Mouse (Mus musculus): Measurements from ENCODE around the gene Rsl24d1.

DNA sequence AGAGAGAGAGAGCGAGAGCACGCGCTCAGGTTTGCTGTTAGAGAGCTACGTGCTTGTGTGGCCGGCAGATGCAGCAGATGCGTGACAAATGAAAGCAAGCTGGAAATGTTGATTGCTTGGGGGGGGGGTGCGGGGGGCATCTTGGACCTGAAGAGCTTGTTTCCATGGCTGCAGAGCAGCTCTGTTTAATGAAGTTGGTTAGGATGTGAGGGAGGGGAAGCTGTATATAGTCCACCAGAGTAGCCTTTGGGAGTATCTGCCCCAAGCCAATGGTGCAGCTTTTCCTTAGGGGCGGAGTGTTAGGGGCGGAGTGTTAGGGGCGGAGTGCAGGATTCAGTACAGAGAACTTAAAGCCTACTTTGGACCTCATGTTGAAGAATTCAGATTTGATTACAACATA is 46.1 kb upstream of the Rsl24d1 start:
- TF ChIP-seq CTCF (conservative IDR thresholded peaks at IDR 0.05; ENCODE audit: low read length): no peak
- TF ChIP-seq NANOG (IDR thresholded peaks at IDR 0.05; ENCODE audit: borderline replicate concordance, low read length): no peak
- no peak for TF ChIP-seq POU5F1 (IDR thresholded peaks at IDR 0.05; ENCODE audit: borderline replicate concordance, low read length)
